Mouse (Mus musculus) spleen, adult 2 months (tissue): ENCODE results near the gene Dnmt1.

Experiments used
- CTCF ChIP-seq: fragments of 200-500 bp; IDR thresholded peaks from 2 replicates; pipeline ENCODE4 v1.5.1; 2011; ENCODE audit warnings: mild to moderate bottlenecking, inconsistent platforms; ENCODE audit not compliant: insufficient read depth, insufficient read length, insufficient replicate concordance; ENCODE audit errors: extremely low read depth
- POLR2A ChIP-seq: fragments of 200-500 bp; IDR thresholded peaks from 2 replicates; pipeline ENCODE4 v1.6.1; 2011; ENCODE audit warnings: low read depth, low read length, inconsistent platforms

DNA sequence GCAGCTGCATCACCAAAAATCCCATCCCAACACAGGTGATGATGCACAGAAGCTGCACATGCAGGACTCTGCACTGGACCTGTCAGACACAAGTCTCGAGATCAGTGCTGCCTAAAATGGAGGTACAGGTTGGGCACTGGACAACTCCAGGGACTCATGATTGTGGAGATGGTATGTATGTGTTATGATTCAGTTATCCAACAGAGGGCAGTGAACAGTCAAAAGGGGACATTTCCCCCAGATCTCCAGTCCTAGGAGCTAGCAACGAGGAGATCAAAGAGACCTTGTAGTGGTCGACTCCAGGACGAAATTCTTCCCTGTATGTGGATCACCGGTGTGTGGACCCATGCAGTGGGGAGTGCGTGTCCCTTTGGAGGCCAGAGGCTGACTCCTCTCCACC is 99.8 kb downstream of the Dnmt1 start:
- TF ChIP-seq CTCF (no peak), POLR2A (no peak)
